Mouse (Mus musculus) G1E (cell line): ENCODE results near the gene Tac4. TPM values are rescaled to one million over a fixed set of nuclear protein-coding genes. Genes with fewer than 3 reads are reported as not detected.

ENCODE experiments used
- ATAC-seq: 2 replicates; pipeline ENCODE4 v1.8.0; 2016; ENCODE audit warnings: mild to moderate bottlenecking; ENCODE audit not compliant: insufficient number of reproducible peaks, poor library complexity, low FRiP score, severe bottlenecking; ENCODE audit errors: extremely low read depth
- DNase-seq: peaks from one replicate; pipeline ENCODE4 v3.0.0; 2012; ENCODE audit warnings: low spot score
- H3K27me3 ChIP-seq: 2 replicates; pipeline ENCODE4 v1.6.1; 2012; ENCODE audit warnings: mild to moderate bottlenecking, low read length, inconsistent platforms; ENCODE audit not compliant: insufficient read depth
- H3K36me3 ChIP-seq: replicated peaks from 2 replicates; pipeline ENCODE3; 2012; ENCODE audit warnings: mild to moderate bottlenecking, inconsistent platforms
- H3K4me1 ChIP-seq: 2 replicates; pipeline ENCODE4 v1.6.1; 2012; ENCODE audit warnings: low read depth, low read length, inconsistent platforms, mixed read lengths; ENCODE audit not compliant: insufficient read depth
- H3K4me3 ChIP-seq: 2 replicates; pipeline ENCODE4 v1.5.1; 2012; ENCODE audit warnings: low read depth, mild to moderate bottlenecking, inconsistent platforms, low read length, moderate library complexity, mixed read lengths
- H3K9me3 ChIP-seq: replicated peaks from 2 replicates; pipeline ENCODE4 v1.6.1; 2012; ENCODE audit warnings: inconsistent platforms
- CTCF ChIP-seq: IDR thresholded peaks from 2 replicates; pipeline ENCODE4 v1.5.1; 2012; ENCODE audit warnings: low read depth, low read length, inconsistent platforms, mixed read lengths
- GATA1 ChIP-seq: IDR thresholded peaks from 2 replicates; pipeline ENCODE4 v1.6.1; 2012; ENCODE audit warnings: borderline replicate concordance, low read length, inconsistent platforms, mixed read lengths
- GATA2 ChIP-seq: IDR thresholded peaks from 2 replicates; pipeline ENCODE4 v1.6.1; 2012; ENCODE audit warnings: low read depth, low read length, inconsistent platforms, borderline replicate concordance
- POLR2AphosphoS5 ChIP-seq: IDR thresholded peaks from 2 replicates; pipeline ENCODE4 v1.6.1; 2012; ENCODE audit warnings: low read depth, low read length, inconsistent platforms; ENCODE audit not compliant: insufficient replicate concordance
- TAL1 ChIP-seq: conservative IDR thresholded peaks from 2 replicates; pipeline ENCODE4 v1.6.1; 2012; ENCODE audit warnings: low read depth, low read length, inconsistent platforms, mixed read lengths
- polyA plus RNA-seq: library from polyadenylated mRNA; stranded (reverse); fragments of >175 nt; gene quantifications from 2 replicates; pipeline ENCODE4 v1.2.3, GENCODE M21; 2012
- total RNA-seq, 2 experiments: library from RNA; stranded (forward) in 1 of 2; stranded (reverse) in 1 of 2; fragments of 200-1000 nt in 1 of 2; fragments of >200 nt in 1 of 2; fragmentation: Nextera tagmentation in 1 of 2; gene quantifications; 2 replicates each; pipeline ENCODE4 v1.2.3; 2014 to 2017

The Tac4 gene
- total and polyA plus RNA-seq, 3 experiments, result 0.11 TPM; not detected in 2

GRCm38 (mm10) chr11:95255747-95256146 is 5.6 kb upstream of the Tac4 start:
- DNase-seq, result no peak
- no peak for ATAC-seq
- Histone ChIP-seq H3K4me3 (no peak overlapping the region), H3K9me3 (no peaks in the 10 kb centered on the region), H3K36me3 (no peaks in the 10 kb centered on the region), H3K4me1 (peaks cover 21% of the 10 kb centered on the region), H3K27me3 (peaks cover 69% of the 10 kb centered on the region)
- no peak for TF ChIP-seq CTCF
- TF ChIP-seq TAL1, result no peak
- no peak for TF ChIP-seq POLR2AphosphoS5

- Histone ChIP-seq H3K36me3 (no peaks in the 10 kb centered on the region), H3K9me3 (no peaks in the 10 kb centered on the region), H3K27me3 (peaks cover 62% of the 10 kb centered on the region), H3K4me1 (peaks cover 29% of the 10 kb centered on the region), H3K4me3 (no peak overlapping the region)
- DNase-seq (no peak), ATAC-seq (no peak)
- TF ChIP-seq TAL1, result no peak
- TF ChIP-seq GATA1, result no peak
- no peak for TF ChIP-seq CTCF
- TF ChIP-seq POLR2AphosphoS5, result no peak
- no peak for TF ChIP-seq GATA2
Measured at GRCm38 (mm10) chr11:95257930-95258329, 3.4 kb upstream of the Tac4 start.

- DNase-seq (peak; percentile 61), ATAC-seq (peak; percentile 54; the same call in 1 of the 2 replicates)
- Histone ChIP-seq H3K36me3 (no peaks in the 10 kb centered on the region), H3K4me1 (peaks cover 29% of the 10 kb centered on the region), H3K9me3 (no peaks in the 10 kb centered on the region), H3K4me3 (peak overlapping the region; percentile 73), H3K27me3 (peaks cover 64% of the 10 kb centered on the region)
- TF ChIP-seq POLR2AphosphoS5 (no peak), GATA1 (no peak)
Measured at GRCm38 (mm10) chr11:95258490-95258889, 2.8 kb upstream of the Tac4 start.

GRCm38 (mm10) chr11:95259088-95259849 is 2.1 kb upstream of the Tac4 start:
- Histone ChIP-seq H3K27me3 (peaks cover 57% of the 10 kb centered on the region), H3K4me3 (peak overlapping the region; percentile 73), H3K4me1 (peaks cover 29% of the 10 kb centered on the region), H3K36me3 (no peaks in the 10 kb centered on the region), H3K9me3 (no peaks in the 10 kb centered on the region)
- TF ChIP-seq POLR2AphosphoS5 (no peak), CTCF (peak; percentile 99)
- DNase-seq (peak; percentile 81), ATAC-seq (no peak)

- ATAC-seq (no peak), DNase-seq (no peak)
- Histone ChIP-seq H3K27me3 (peaks cover 22% of the 10 kb centered on the region), H3K9me3 (no peaks in the 10 kb centered on the region), H3K36me3 (peaks cover 43% of the 10 kb centered on the region), H3K4me1 (peaks cover 19% of the 10 kb centered on the region), H3K4me3 (no peak overlapping the region)
- TF ChIP-seq GATA2 (no peak), CTCF (no peak), GATA1 (no peak), TAL1 (no peak), POLR2AphosphoS5 (no peak)
Measured at GRCm38 (mm10) chr11:95263816-95264454, 2.6 kb downstream of the Tac4 start.

- Histone ChIP-seq H3K4me3 (no peak overlapping the region), H3K9me3 (no peaks in the 10 kb centered on the region), H3K36me3 (peaks cover 49% of the 10 kb centered on the region), H3K27me3 (peaks cover 18% of the 10 kb centered on the region), H3K4me1 (peaks cover 13% of the 10 kb centered on the region)
- no peak for DNase-seq
- TF ChIP-seq TAL1 (no peak), GATA1 (no peak), GATA2 (no peak), CTCF (no peak), POLR2AphosphoS5 (no peak)
- no peak for ATAC-seq
Measured at GRCm38 (mm10) chr11:95264455-95265013, 3.2 kb downstream of the Tac4 start.
